Mouse (Mus musculus): ENCODE data around the gene Furin. TPM values are rescaled to one million over a fixed set of nuclear protein-coding genes. Genes with fewer than 3 reads are reported as not detected.

Gene Furin
- total and polyA plus RNA-seq, 3 experiments = 1.5 to 20.9 (median 13.5) TPM

DNA sequence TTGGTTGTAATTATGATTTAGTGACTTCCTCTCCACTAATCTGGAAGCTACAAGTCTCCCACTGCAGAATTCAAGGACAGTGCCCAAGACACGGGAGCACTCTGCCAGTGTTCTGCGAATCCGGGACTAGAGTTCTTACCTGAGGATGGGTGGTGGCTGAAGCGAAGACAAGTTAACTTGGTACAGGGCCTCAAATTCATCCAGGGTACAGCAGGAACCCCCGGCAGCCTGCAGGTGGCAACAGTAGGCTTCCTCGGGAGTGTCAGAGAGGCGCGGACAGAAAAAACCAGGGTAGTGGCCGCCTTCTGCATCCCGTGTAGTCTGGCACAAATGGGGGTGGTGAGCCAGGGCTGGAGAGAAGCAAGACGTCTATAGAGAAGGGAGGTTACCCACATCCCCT is 64.4 kb downstream of the Furin start, which contains the start of gene Unc45a:
TSS of gene Unc45a (minus strand) at position 213 of the 400 bp plus-strand sequence.
- Histone ChIP-seq H3K27me3 (replicated peaks) (peaks cover 15% of the 10 kb centered on the region), H3K79me2 (replicated peaks; ENCODE audit: control insufficient read depth, extremely low read depth, insufficient read depth, poor library complexity, severe bottlenecking) (no peaks in the 10 kb centered on the region), H3K4me3 (replicated peaks in 1 of 3; ENCODE audit: low read depth in 2 of 3, low read length in 2 of 3, poor library complexity in 1 of 3) (peak within 1 kb of the TSS; percentile 63 to 87 (median 67)), H3K27ac (ENCODE audit: insufficient read depth, low read depth) (peak within 1 kb of the TSS; percentile 82), H3K9ac (ENCODE audit: insufficient read depth, low read depth) (peak within 1 kb of the TSS; percentile 67), H3K36me3 (replicated peaks in 1 of 2; ENCODE audit: control insufficient read depth in 1 of 2, insufficient read depth in 1 of 2, low read length in 1 of 2) (peaks cover 15 to 32% of the 10 kb centered on the region in 2 experiments), H3K4me2 (ENCODE audit: insufficient read depth, low read depth, poor library complexity, severe bottlenecking) (peak within 1 kb of the TSS; percentile 88), H3K4me1 (ENCODE audit: control insufficient read depth in 1 of 2, insufficient read depth in 2 of 2) (peaks cover 16 to 45% of the 10 kb centered on the region in 2 experiments), H3K9me3 (replicated peaks; ENCODE audit: low read length) (peaks cover 5% of the 10 kb centered on the region)
- peak; percentile 82 for DNase-seq (ENCODE audit: extremely low read depth)
- dilution Hi-C loops (cut with MboI; ENCODE audit: extremely low pct_ligation_motif_present, extremely low pct_unique_long_range_greater_than_20kb, low sequenced_read_pairs) = no loop called here
- TF ChIP-seq SMC3 (IDR thresholded peaks at IDR 0.05; ENCODE audit: low read depth, low read length) (peak; percentile 83), ZC3H11A (IDR thresholded peaks at IDR 0.05; ENCODE audit: low read depth, low read length) (peak; percentile 18; the same call in 1 of the 2 replicates), CTCF (conservative IDR thresholded peaks at IDR 0.05 in 1 of 2, IDR thresholded peaks at IDR 0.05 in 1 of 2; ENCODE audit: low read depth in 2 of 2, low read length in 2 of 2) (peak; percentile 12 to 92; a peak in 3 of 4 replicates), HCFC1 (IDR thresholded peaks at IDR 0.05; ENCODE audit: low read depth, low read length) (peak; percentile 44), MAX (IDR thresholded peaks at IDR 0.05; ENCODE audit: low read length) (no peak), CHD2 (IDR thresholded peaks at IDR 0.05; ENCODE audit: low read length) (no peak), SIN3A (IDR thresholded peaks at IDR 0.05; ENCODE audit: low read length) (peak; percentile 55), ELF1 (IDR thresholded peaks at IDR 0.05; ENCODE audit: low read depth, low read length) (0 out of 2 replicates have a peak, but pooled peaks have one; percentile 7), MAFK (IDR thresholded peaks at IDR 0.05; ENCODE audit: insufficient replicate concordance, low read length) (no peak), ZNF384 (IDR thresholded peaks at IDR 0.05; ENCODE audit: low read depth, low read length) (peak; percentile 76), IRF4 (IDR thresholded peaks at IDR 0.05; ENCODE audit: low read depth, low read length) (peak; percentile 51; the same call in 1 of the 2 replicates), ZMIZ1 (IDR thresholded peaks at IDR 0.05; ENCODE audit: low read depth, low read length) (no peak), E2F4 (IDR thresholded peaks at IDR 0.05; ENCODE audit: insufficient replicate concordance, low read depth, low read length) (no peak), NELFE (IDR thresholded peaks at IDR 0.05; ENCODE audit: low read depth, low read length) (peak; percentile 40; the same call in 1 of the 2 replicates), CHD1 (IDR thresholded peaks at IDR 0.05; ENCODE audit: low read depth, low read length) (0 out of 2 replicates have a peak, but pooled peaks have one; percentile 42), MAZ (IDR thresholded peaks at IDR 0.05; ENCODE audit: low read depth, low read length) (0 out of 2 replicates have a peak, but pooled peaks have one; percentile 31), RAD21 (IDR thresholded peaks at IDR 0.05; ENCODE audit: low read depth, low read length) (peak; percentile 78), BHLHE40 (IDR thresholded peaks at IDR 0.05; ENCODE audit: low read depth, low read length) (no peak), MYC (IDR thresholded peaks at IDR 0.05; ENCODE audit: low read depth, low read length) (no peak)
- in situ Hi-C loops (cut with MboI; ENCODE audit: low pct_ligation_motif_present, low pct_unique_long_range_greater_than_20kb, low sequenced_read_pairs) = loop anchor here (5.0 kb wide), 1 partner anchor 37 kb away; no protein-coding TSS in a partner anchor
